Mouse (Mus musculus) heart, embryonic 10.5 days (tissue): ENCODE measurements at regions not wholly inside any gene's neighbourhood (a gene's known extent, or its start where the extent isn't known, plus 50 kb on each side); places are given as distances from the start of the nearest gene placed in this dataset.
"Not testable (repeated sequence)": the region's sequence is repeated elsewhere in the genome, so short reads cannot be mapped to it uniquely, and the experiment has no call there.

Source experiments
- DNase-seq: peaks from one replicate; pipeline ENCODE4 v3.0.0-alpha.2; 2017; ENCODE audit warnings: low spot score
- H3K27ac ChIP-seq: fragments of 300-500 bp; sonication (generic); 2 replicates; pipeline ENCODE4 v1.5.1; 2016; ENCODE audit warnings: mild to moderate bottlenecking
- H3K27me3 ChIP-seq: fragments of 300-500 bp; sonication (generic); 2 replicates; pipeline ENCODE4 v1.6.1; 2016; ENCODE audit warnings: mild to moderate bottlenecking; ENCODE audit not compliant: poor library complexity, insufficient read depth, severe bottlenecking
- H3K36me3 ChIP-seq: fragments of 300-500 bp; sonication (generic); 2 replicates; pipeline ENCODE4 v1.6.1; 2016; ENCODE audit warnings: mild to moderate bottlenecking, moderate library complexity
- H3K4me1 ChIP-seq: fragments of 300-500 bp; sonication (generic); 2 replicates; pipeline ENCODE4 v1.6.1; 2016; ENCODE audit warnings: mild to moderate bottlenecking
- H3K4me3 ChIP-seq: fragments of 300-500 bp; sonication (generic); 2 replicates; pipeline ENCODE4 v1.5.1; 2016; ENCODE audit warnings: mild to moderate bottlenecking, moderate library complexity
- H3K9me3 ChIP-seq: fragments of 300-500 bp; sonication (generic); 2 replicates; pipeline ENCODE4 v1.6.1; 2016; ENCODE audit warnings: mild to moderate bottlenecking, moderate library complexity
- WGBS: fragments of 180-500 bp; shearing (Covaris S2); methylation state at CpG from one replicate; pipeline ENCODE4 v1.1.7; 2016; 5-methylcytosine and 5-hydroxymethylcytosine counted together

- no peaks in the 10 kb centered on the region for H3K9me3 ChIP-seq
- H3K27me3 ChIP-seq: no peaks in the 10 kb centered on the region
- WGBS: 82% methylated on average over 10 of the region's 10 CpGs
- DNase-seq: no peak
- H3K4me3 ChIP-seq: no peak overlapping the region
- no peaks in the 10 kb centered on the region for H3K36me3 ChIP-seq
- H3K4me1 ChIP-seq: no peaks in the 10 kb centered on the region
- no peak overlapping the region for H3K27ac ChIP-seq
Measured at GRCm38 (mm10) chr15:25234064-25234700, 179.4 kb downstream of the Basp1 start.

DNA sequence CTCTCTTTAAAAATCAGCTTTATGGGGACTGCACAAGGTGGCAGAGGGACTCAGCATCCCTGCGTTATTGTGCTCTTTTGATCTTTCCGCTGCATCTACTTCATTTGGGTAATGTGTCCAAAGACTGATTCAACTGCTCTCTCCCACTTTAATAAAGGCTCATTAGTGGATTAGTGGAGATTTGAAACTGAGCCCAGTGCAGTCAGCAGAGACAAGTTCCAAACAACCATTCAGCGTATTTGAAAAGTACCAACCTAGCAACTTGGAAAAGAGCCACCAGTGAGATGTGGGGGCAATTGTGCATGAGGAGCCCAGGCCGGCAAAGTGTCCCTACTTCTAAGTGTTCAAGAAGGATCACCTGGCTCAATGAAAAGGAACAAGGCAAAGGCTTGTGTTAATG is 183.4 kb downstream of the Basp1 start:
- DNase-seq: no peak
- H3K4me3 ChIP-seq: no peak overlapping the region
- no peaks in the 10 kb centered on the region for H3K36me3 ChIP-seq
- H3K27ac ChIP-seq: no peak overlapping the region
- H3K9me3 ChIP-seq: no peaks in the 10 kb centered on the region
- H3K27me3 ChIP-seq: no peaks in the 10 kb centered on the region
- no peaks in the 10 kb centered on the region for H3K4me1 ChIP-seq
- 90% methylated on average over 4 of the region's 4 CpGs for WGBS

- no peak for DNase-seq
Measured at GRCm38 (mm10) chr15:25229807-25230206, 183.8 kb downstream of the Basp1 start.

GRCm38 (mm10) chr15:25227496-25227895 is 186.1 kb downstream of the Basp1 start:
- no peaks in the 10 kb centered on the region for H3K4me1 ChIP-seq
- no peaks in the 10 kb centered on the region for H3K9me3 ChIP-seq
- no peak overlapping the region for H3K4me3 ChIP-seq
- no peak for DNase-seq
- 61% methylated on average over 7 of the region's 7 CpGs for WGBS
- H3K27ac ChIP-seq: no peak overlapping the region
- H3K27me3 ChIP-seq: no peaks in the 10 kb centered on the region
- no peaks in the 10 kb centered on the region for H3K36me3 ChIP-seq

More at GRCm38 (mm10) chr15:25229807-25230206, 183.8 kb downstream of the Basp1 start:
- H3K9me3 ChIP-seq: no peaks in the 10 kb centered on the region
- no peak overlapping the region for H3K4me3 ChIP-seq
- H3K27me3 ChIP-seq: no peaks in the 10 kb centered on the region
- WGBS: 93% methylated on average over 11 of the region's 11 CpGs
- H3K36me3 ChIP-seq: no peaks in the 10 kb centered on the region
- no peaks in the 10 kb centered on the region for H3K4me1 ChIP-seq
- no peak overlapping the region for H3K27ac ChIP-seq

- Histone ChIP-seq H3K27ac (no peak overlapping the region), H3K4me3 (no peak overlapping the region), H3K4me1 (no peaks in the 10 kb centered on the region), H3K9me3 (no peaks in the 10 kb centered on the region), H3K27me3 (no peaks in the 10 kb centered on the region), H3K36me3 (no peaks in the 10 kb centered on the region)
- no peak for DNase-seq
- WGBS: 28% methylated on average over 3 of the region's 3 CpGs
Measured at GRCm38 (mm10) chr15:25225936-25226335, 187.6 kb downstream of the Basp1 start.

DNA sequence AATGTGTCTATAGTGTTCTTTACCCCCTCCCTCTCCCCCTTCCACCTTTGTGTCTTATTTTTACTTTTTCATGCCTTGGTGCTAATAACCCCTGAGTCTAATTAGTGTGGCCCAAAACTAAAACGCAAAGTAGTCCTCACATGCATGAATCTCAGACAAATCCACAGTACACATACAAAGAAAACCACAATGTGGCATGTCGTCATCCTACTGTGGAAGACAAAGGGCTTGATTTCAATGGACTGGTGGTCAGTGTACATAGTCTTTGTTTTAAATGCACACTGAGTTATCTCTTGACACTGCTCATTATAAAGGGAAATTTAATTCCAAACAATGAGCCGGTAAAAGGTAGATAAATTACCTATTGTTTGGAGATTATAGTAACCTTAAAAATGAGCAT is 188.1 kb downstream of the Basp1 start:
- 73% methylated on average over 3 of the region's 3 CpGs for WGBS
- no peak for DNase-seq
- Histone ChIP-seq H3K4me1 (no peaks in the 10 kb centered on the region), H3K9me3 (no peaks in the 10 kb centered on the region), H3K36me3 (no peaks in the 10 kb centered on the region), H3K27ac (no peak overlapping the region), H3K27me3 (no peaks in the 10 kb centered on the region), H3K4me3 (no peak overlapping the region)

DNA sequence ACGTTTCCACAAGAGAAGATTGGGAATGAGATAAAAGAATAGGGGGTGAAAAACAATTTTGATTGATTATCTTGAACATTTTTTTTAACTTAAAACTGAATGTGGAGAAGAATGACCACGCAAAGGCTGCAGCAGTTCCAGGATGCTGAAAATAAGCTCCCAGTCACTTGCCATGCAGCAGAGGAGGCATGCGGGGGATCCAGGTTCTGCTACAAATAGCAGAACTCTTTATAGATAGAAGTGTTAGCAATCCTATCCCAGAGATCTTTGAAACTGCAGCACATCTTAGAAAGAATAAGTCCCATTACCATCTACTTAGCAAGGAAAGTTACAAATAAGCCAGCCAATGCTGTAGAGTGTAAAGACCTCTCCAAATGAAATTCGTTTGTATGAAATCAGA is 191.8 kb downstream of the Basp1 start:
- H3K9me3 ChIP-seq: no peaks in the 10 kb centered on the region

GRCm38 (mm10) chr15:25216375-25216774 is 197.2 kb downstream of the Basp1 start:
- no peaks in the 10 kb centered on the region for H3K9me3 ChIP-seq
- H3K4me3 ChIP-seq: no peak overlapping the region
- no peak overlapping the region for H3K27ac ChIP-seq
- DNase-seq: no peak
- no peaks in the 10 kb centered on the region for H3K36me3 ChIP-seq
- WGBS: 92% methylated on average over 1 of the region's 1 CpGs
- no peaks in the 10 kb centered on the region for H3K4me1 ChIP-seq
- no peaks in the 10 kb centered on the region for H3K27me3 ChIP-seq

More for the DNA sequence above, 191.8 kb downstream of the Basp1 start:
- Histone ChIP-seq H3K27me3 (no peaks in the 10 kb centered on the region), H3K27ac (no peak overlapping the region), H3K4me1 (no peaks in the 10 kb centered on the region), H3K36me3 (no peaks in the 10 kb centered on the region), H3K4me3 (no peak overlapping the region)
- 80% methylated on average over 4 of the region's 4 CpGs for WGBS
- DNase-seq: no peak

DNA sequence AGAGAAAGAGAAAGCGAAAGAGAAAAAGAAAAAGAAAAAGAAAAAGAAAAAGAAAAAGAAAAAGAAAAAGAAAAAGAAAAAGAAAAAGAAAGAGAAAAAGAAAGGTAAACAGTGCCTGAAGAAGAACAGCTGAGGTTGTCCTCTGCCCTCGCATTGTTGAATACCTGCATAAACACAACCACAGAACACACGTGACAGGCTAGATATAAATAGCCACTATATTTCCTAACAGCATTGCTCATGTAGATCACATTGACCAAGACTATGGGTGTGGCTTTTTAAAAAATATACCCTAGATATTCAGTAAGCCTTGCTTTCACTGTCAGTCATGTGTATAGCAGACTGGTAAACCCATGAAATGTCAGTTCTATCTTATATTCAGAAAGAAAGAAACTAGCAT is 211.5 kb downstream of the Basp1 start:
- Histone ChIP-seq H3K27me3 (no peaks in the 10 kb centered on the region), H3K4me3 (no peak overlapping the region), H3K9me3 (no peaks in the 10 kb centered on the region), H3K27ac (no peak overlapping the region), H3K4me1 (no peaks in the 10 kb centered on the region), H3K36me3 (no peaks in the 10 kb centered on the region)
- WGBS: 87% methylated on average over 3 of the region's 3 CpGs
- DNase-seq: no peak

- not testable (repeated sequence) for H3K27me3 ChIP-seq, H3K4me3 ChIP-seq, H3K4me1 ChIP-seq, DNase-seq, H3K27ac ChIP-seq, H3K36me3 ChIP-seq, H3K9me3 ChIP-seq
- WGBS: 83% methylated on average over 23 of the region's 23 CpGs
Measured at GRCm38 (mm10) chr15:25200249-25200648, 213.3 kb downstream of the Basp1 start.

DNA sequence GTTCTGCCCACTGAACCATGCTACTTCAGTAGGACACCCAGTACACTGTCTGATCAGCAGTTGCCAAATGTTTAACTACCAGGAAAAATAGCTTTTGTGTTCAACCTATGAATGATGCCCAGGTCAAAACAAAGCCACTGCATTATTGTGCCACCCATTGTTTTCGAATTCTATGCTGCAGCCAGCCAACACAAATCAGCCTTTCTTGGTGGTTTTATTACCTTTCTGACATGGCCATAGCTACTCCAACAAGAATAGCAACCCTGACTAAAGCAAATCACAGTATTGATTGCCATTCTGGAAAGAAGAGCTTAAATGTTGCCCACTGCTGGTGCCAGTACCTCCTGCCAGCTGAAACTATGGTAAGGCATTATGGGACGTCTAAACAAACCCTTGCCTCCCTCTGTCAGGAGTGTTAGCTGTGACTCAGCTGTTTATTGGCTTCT is 225.7 kb downstream of the Basp1 start:
- no peaks in the 10 kb centered on the region for H3K9me3 ChIP-seq
- H3K27me3 ChIP-seq: no peaks in the 10 kb centered on the region
- no peak for DNase-seq
- H3K4me1 ChIP-seq: no peaks in the 10 kb centered on the region
- H3K27ac ChIP-seq: no peak overlapping the region
- H3K36me3 ChIP-seq: no peaks in the 10 kb centered on the region
- WGBS: 75% methylated on average over 2 of the region's 2 CpGs
- H3K4me3 ChIP-seq: no peak overlapping the region

DNA sequence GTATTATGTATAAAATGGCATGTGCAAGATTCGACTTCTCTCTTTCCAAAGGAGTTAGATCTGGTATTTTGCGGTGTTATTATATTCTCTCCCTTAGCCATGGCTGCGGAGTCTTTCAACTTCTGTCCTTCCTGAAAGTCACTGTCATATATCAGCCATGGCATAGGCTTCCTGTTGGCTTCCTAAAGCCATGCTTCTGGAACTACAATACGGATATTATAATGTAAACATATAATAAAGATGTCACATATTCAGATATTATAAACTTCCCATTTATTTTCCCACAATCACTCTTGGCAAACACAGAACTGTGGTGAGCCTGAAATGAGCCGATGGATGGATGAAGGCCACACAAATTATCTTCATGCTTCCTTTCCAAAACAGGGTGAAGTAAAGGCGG is 240.8 kb downstream of the Basp1 start:
- no peak overlapping the region for H3K4me3 ChIP-seq
- no peaks in the 10 kb centered on the region for H3K36me3 ChIP-seq
- no peaks in the 10 kb centered on the region for H3K4me1 ChIP-seq
- WGBS: 85% methylated on average over 6 of the region's 6 CpGs
- H3K27me3 ChIP-seq: no peaks in the 10 kb centered on the region
- no peak overlapping the region for H3K27ac ChIP-seq
- DNase-seq: no peak
- no peaks in the 10 kb centered on the region for H3K9me3 ChIP-seq

- Histone ChIP-seq H3K27ac (no peak overlapping the region), H3K27me3 (no peaks in the 10 kb centered on the region), H3K9me3 (no peaks in the 10 kb centered on the region), H3K36me3 (no peaks in the 10 kb centered on the region), H3K4me3 (no peak overlapping the region), H3K4me1 (no peaks in the 10 kb centered on the region)
- WGBS: 72% methylated on average over 1 of the region's 1 CpGs
- no peak for DNase-seq
Measured at GRCm38 (mm10) chr15:25146371-25146770, 267.2 kb downstream of the Basp1 start.

DNA sequence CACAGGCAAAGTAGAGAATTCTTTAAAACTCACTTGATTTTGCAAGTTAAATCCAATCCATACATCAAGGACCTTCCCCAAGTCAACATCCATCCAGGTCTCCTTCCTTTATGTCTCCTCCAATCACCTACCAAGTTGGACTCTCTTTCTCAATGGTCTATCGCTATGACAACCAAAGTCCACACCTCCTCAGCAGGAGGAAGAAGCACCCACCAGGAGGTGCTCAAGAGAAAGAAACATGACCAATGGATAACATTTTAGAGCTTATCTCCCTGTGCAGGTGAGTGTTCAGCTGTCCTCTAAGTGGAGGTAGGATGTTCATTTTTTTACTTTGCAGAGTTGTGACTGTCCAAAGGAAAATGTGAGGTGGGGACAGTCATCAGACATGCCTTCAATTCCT is 269.3 kb downstream of the Basp1 start:
- H3K27me3 ChIP-seq: no peaks in the 10 kb centered on the region
- WGBS: 57% methylated on average over 1 of the region's 1 CpGs
- H3K4me3 ChIP-seq: no peak overlapping the region

More for the DNA sequence above, 269.3 kb downstream of the Basp1 start:
- H3K36me3 ChIP-seq: no peaks in the 10 kb centered on the region
- H3K9me3 ChIP-seq: no peaks in the 10 kb centered on the region
- no peaks in the 10 kb centered on the region for H3K4me1 ChIP-seq
- DNase-seq: no peak
- H3K27ac ChIP-seq: no peak overlapping the region
